Mouse (Mus musculus): ENCODE data around the gene Mfsd4b2.

Mfsd4b2 gene

GRCm38 (mm10) chr10:39893702-39894697 lies 32.7 kb downstream of the Mfsd4b2 start:
- no peak for DNase-seq (ENCODE audit: low spot score in 2 of 2)

- no peak for DNase-seq (ENCODE audit: low spot score in 2 of 2)
Observed at GRCm38 (mm10) chr10:39888621-39889020, 38.1 kb downstream of the Mfsd4b2 start.
